Mouse (Mus musculus) spleen, postnatal 14 days (tissue): ENCODE data around the gene Gm20481.
A peak's percentile ranks its signal among the peaks of the same experiment; 100 is the strongest.
"Not testable (repeated sequence)": the region's sequence is repeated elsewhere in the genome, so short reads cannot be mapped to it uniquely, and the experiment has no call there.

Experiments used
- DNase-seq, 2 experiments: peaks; one replicate each; pipeline ENCODE4 v3.0.0; 2021 to 2022; ENCODE audit warnings: low spot score in 2 of 2

Gm20481 gene

GRCm38 (mm10) chr17:34975581-34976492, 6.1 kb downstream of the Gm20481 start:
- no peak for DNase-seq

- DNase-seq: no peak
These were observed 7.3 kb downstream of the Gm20481 start for GRCm38 (mm10) chr17:34977000-34977399.

- no peak for DNase-seq
These were observed 8.5 kb downstream of the Gm20481 start for GRCm38 (mm10) chr17:34978239-34978638.

- no peak for DNase-seq
These were observed 9.9 kb downstream of the Gm20481 start for GRCm38 (mm10) chr17:34979631-34980030.

- DNase-seq: no peak
These were observed 10.9 kb downstream of the Gm20481 start for GRCm38 (mm10) chr17:34980655-34981054.

GRCm38 (mm10) chr17:34981690-34982180, 12.0 kb downstream of the Gm20481 start, which contains the start of gene Lsm2:
Gene Lsm2 (plus strand): TSS chr17:34981862.
- DNase-seq: peak; percentile 75 to 84

GRCm38 (mm10) chr17:34982328-34982727, 12.6 kb downstream of the Gm20481 start:
- DNase-seq: no peak

GRCm38 (mm10) chr17:34984218-34984617, 14.5 kb downstream of the Gm20481 start:
- no peak for DNase-seq

GRCm38 (mm10) chr17:34994751-34995150, 25.0 kb downstream of the Gm20481 start:
- no peak for DNase-seq

- not testable (repeated sequence) for DNase-seq
These were observed 25.5 kb downstream of the Gm20481 start for GRCm38 (mm10) chr17:34995192-34995591.

- DNase-seq: not testable (repeated sequence)
These were observed 26.2 kb downstream of the Gm20481 start for GRCm38 (mm10) chr17:34995927-34996326.

- DNase-seq: no peak
These were observed 26.9 kb downstream of the Gm20481 start for GRCm38 (mm10) chr17:34996411-34997141.

GRCm38 (mm10) chr17:34997142-34997483, 27.4 kb downstream of the Gm20481 start:
- no peak for DNase-seq

GRCm38 (mm10) chr17:34998526-34999430, 29.1 kb downstream of the Gm20481 start:
- DNase-seq: no peak

GRCm38 (mm10) chr17:34999871-35000716, 30.4 kb downstream of the Gm20481 start:
- DNase-seq: peak in 1 of 2 experiments; percentile 48

GRCm38 (mm10) chr17:35000717-35001451, 31.2 kb downstream of the Gm20481 start, which contains the start of gene Vars:
Gene Vars (plus strand): TSS chr17:35000987.
- peak; percentile 77 for DNase-seq

- DNase-seq: peak in 1 of 2 experiments; percentile 35
These were observed 31.9 kb downstream of the Gm20481 start for GRCm38 (mm10) chr17:35001452-35002152.

GRCm38 (mm10) chr17:35002153-35002865, 32.6 kb downstream of the Gm20481 start:
- DNase-seq: no peak
